Mouse (Mus musculus) ES-Bruce4 (cell line): ENCODE results near the gene Prex1. TPM values are rescaled to one million over a fixed set of nuclear protein-coding genes. Genes with fewer than 3 reads are reported as not detected.

Experiments
- H3K27ac ChIP-seq: 2 replicates; pipeline ENCODE4 v1.5.1; 2012; ENCODE audit warnings: low read length, inconsistent platforms; ENCODE audit not compliant: insufficient read depth
- H3K27me3 ChIP-seq: 2 replicates; pipeline ENCODE4 v1.6.1; 2012; ENCODE audit warnings: mild to moderate bottlenecking, low read length, inconsistent platforms; ENCODE audit not compliant: control insufficient read depth, poor library complexity, insufficient read depth, severe bottlenecking
- H3K36me3 ChIP-seq: 2 replicates; pipeline ENCODE4 v1.6.1; 2012; ENCODE audit warnings: inconsistent platforms, mild to moderate bottlenecking, low read length, moderate library complexity; ENCODE audit not compliant: control insufficient read depth, poor library complexity, insufficient read depth, severe bottlenecking
- H3K4me1 ChIP-seq: one replicate; pipeline ENCODE4 v1.8.1; 2011; ENCODE audit warnings: low read length; ENCODE audit not compliant: control insufficient read depth, insufficient read depth
- H3K4me3 ChIP-seq: 2 replicates; pipeline ENCODE4 v1.5.1; 2011; ENCODE audit warnings: low read depth, mild to moderate bottlenecking, low read length
- H3K9ac ChIP-seq: 2 replicates; pipeline ENCODE4 v1.6.1; 2012; ENCODE audit warnings: low read depth, mild to moderate bottlenecking, inconsistent platforms; ENCODE audit not compliant: poor library complexity, severe bottlenecking
- H3K9me3 ChIP-seq: replicated peaks from 2 replicates; pipeline ENCODE4 v1.6.1; 2012; ENCODE audit warnings: mild to moderate bottlenecking, low read length, inconsistent platforms; ENCODE audit not compliant: control insufficient read depth, poor library complexity, insufficient read depth, severe bottlenecking
- CTCF ChIP-seq: IDR thresholded peaks from one replicate; pipeline ENCODE4 v1.8.1; 2011; ENCODE audit warnings: low read depth, low read length
- EP300 ChIP-seq: IDR thresholded peaks from 2 replicates; pipeline ENCODE4 v1.6.1; 2011; ENCODE audit warnings: low read depth, low read length; ENCODE audit not compliant: insufficient read depth
- POLR2A ChIP-seq: IDR thresholded peaks from one replicate; pipeline ENCODE4 v1.8.1; 2011; ENCODE audit warnings: low read length; ENCODE audit not compliant: insufficient read depth
- polyA plus RNA-seq: library from polyadenylated mRNA; stranded (reverse); fragments of >200 nt; gene quantifications from 2 replicates; pipeline ENCODE4 v1.2.4, GENCODE M21; 2011; ENCODE audit warnings: low read depth; ENCODE audit not compliant: missing spikeins, insufficient read depth, insufficient read length

Prex1 gene
- polyA plus RNA-seq, 1 experiment, result 10.2 TPM

DNA sequence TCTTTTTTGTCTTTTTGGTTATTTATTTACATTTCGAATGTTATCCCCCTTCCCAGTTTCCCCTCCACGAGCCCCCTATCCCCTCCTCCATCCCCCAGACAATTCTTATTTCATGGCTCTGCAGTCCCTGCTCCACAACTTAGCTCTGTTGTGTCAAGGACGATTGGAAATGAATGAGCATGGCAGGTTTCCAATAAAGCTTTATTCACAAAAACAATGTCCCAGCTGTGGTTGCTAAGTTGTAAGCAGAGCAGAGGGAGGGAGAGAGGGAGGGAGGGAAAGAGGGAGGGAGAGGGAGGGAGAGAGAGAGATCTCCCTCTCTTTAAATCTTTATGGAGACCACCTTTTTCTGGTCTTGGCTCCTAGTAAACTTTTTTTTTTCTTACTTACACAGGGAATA is 15.4 kb upstream of the Prex1 start:
- H3K9me3 ChIP-seq, result no peaks in the 10 kb centered on the region
- no peak overlapping the region for H3K27ac ChIP-seq
- TF ChIP-seq POLR2A (no peak), CTCF (no peak), EP300 (no peak)
- no peaks in the 10 kb centered on the region for H3K36me3 ChIP-seq
- H3K4me3 ChIP-seq, result no peak overlapping the region
- no peak overlapping the region for H3K9ac ChIP-seq
- no peaks in the 10 kb centered on the region for H3K27me3 ChIP-seq
- peaks cover 12% of the 10 kb centered on the region for H3K4me1 ChIP-seq

DNA sequence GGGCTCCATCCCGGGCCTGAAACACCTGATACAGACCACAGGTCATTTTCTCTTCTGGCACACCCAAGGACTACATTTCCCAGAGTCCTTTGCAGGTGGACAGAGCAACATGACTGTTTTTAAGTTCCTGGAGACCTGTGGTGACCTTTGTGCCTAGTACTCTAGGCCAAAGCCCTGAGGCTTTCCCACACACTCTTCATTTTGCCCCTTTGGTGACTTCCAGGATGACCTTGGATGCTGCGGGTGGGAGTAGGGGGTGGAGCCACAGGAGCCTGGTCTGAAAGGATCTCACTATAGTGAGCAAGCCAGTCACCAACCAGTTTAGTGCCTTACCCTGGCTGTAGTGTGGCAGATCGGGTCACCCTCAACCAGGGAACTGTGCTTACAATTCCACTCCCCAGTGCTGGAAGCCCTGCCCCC is 14.6 kb upstream of the Prex1 start:
- peaks cover 12% of the 10 kb centered on the region for H3K4me1 ChIP-seq
- no peak overlapping the region for H3K4me3 ChIP-seq
- no peak overlapping the region for H3K9ac ChIP-seq
- no peaks in the 10 kb centered on the region for H3K36me3 ChIP-seq
- no peaks in the 10 kb centered on the region for H3K9me3 ChIP-seq
- H3K27ac ChIP-seq, result no peak overlapping the region
- TF ChIP-seq EP300 (peak; percentile 60; the same call in 1 of the 2 replicates), CTCF (no peak)
- H3K27me3 ChIP-seq, result no peaks in the 10 kb centered on the region

DNA sequence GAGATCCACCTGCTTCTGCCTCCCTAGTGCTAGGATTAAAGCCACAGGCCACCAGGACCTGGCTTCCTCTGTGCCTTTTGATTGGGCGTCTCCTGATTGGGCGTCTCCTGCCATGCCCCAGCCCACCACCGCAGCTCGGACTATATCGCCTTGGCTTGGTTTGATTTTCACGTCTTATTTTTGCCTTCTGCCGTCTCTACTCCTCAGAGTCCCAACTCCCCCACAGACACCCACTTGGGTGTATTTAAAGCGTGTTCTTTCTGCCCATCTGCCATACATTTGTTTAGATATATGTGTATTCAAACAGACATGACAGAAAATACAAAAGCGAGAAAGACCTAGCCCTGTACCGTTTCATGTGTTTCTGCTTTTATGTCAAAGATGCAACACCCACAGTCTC is 14.2 kb upstream of the Prex1 start:
- H3K4me3 ChIP-seq, result no peak overlapping the region
- H3K9me3 ChIP-seq, result no peaks in the 10 kb centered on the region
- H3K27me3 ChIP-seq, result no peaks in the 10 kb centered on the region
- H3K36me3 ChIP-seq, result no peaks in the 10 kb centered on the region
- TF ChIP-seq CTCF (no peak), POLR2A (no peak), EP300 (no peak)
- H3K9ac ChIP-seq, result no peak overlapping the region
- H3K27ac ChIP-seq, result no peak overlapping the region
- H3K4me1 ChIP-seq, result peaks cover 12% of the 10 kb centered on the region

DNA sequence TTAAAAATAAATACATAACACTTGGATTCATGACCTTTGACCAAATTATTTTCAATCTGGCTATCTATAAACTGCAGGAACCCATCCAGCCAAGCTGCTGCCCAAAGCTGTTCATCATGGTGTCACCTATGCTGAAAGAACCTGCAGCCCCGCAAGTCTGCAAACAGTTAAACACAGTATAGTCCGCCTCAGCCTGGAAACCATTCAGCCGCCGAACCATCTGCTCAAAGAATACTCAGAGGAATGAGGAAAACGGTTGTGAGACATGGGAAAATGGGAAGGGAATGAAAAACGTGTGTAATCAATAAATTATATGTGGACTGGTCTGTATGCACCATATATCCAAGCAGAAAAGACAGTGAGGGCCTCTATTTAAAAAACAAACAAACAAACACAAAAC is 13.3 kb upstream of the Prex1 start:
- Histone ChIP-seq H3K36me3 (no peaks in the 10 kb centered on the region), H3K4me3 (no peak overlapping the region), H3K9ac (no peak overlapping the region), H3K27ac (no peak overlapping the region), H3K27me3 (no peaks in the 10 kb centered on the region), H3K4me1 (peaks cover 12% of the 10 kb centered on the region), H3K9me3 (no peaks in the 10 kb centered on the region)
- no peak for TF ChIP-seq CTCF
- no peak for TF ChIP-seq POLR2A
- TF ChIP-seq EP300, result no peak

DNA sequence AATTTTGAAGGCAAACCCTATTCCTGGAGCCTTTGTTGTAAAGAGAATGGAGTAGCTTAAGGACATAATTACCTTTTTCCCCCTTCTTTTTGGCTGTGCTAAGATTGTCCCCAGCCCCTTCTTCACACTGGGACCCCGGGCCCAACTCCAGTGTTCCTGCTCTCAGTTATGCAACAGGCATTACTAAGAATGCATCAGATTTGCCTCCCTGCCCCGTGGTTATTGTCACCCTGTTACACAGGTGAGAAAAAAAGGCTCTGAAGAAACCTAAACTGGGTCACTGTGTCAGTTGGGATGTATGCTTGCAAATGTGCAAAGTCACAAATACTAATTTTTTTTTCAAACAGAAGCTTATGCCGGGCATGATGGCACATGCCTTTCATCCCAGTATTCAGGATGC is 6.8 kb upstream of the Prex1 start:
- TF ChIP-seq CTCF (no peak), EP300 (no peak), POLR2A (no peak)
- H3K4me1 ChIP-seq, result peaks cover 4% of the 10 kb centered on the region
- no peaks in the 10 kb centered on the region for H3K27me3 ChIP-seq

DNA sequence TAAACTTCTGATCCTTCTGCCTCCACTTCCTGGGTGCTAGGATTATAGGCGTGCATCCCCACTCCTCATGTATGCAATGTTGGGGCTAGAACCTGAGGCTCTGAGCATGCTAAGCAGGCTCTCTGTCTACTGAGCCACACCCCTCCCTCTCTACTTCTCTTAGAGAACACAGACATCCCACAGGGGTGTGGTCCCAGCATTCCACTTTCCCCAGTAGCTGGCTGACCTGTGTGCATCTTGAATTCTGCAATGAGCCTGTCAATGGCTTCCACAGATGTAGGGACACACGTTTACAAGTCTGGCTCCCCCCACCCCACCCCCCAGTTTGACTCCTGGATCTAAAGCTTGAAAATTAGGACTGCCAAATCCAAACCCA is 6.3 kb upstream of the Prex1 start:
- Histone ChIP-seq H3K27me3 (no peaks in the 10 kb centered on the region), H3K4me3 (no peak overlapping the region), H3K36me3 (no peaks in the 10 kb centered on the region), H3K9me3 (no peaks in the 10 kb centered on the region), H3K27ac (no peak overlapping the region), H3K9ac (no peak overlapping the region), H3K4me1 (peaks cover 4% of the 10 kb centered on the region)
- no peak for TF ChIP-seq CTCF
- no peak for TF ChIP-seq EP300
- TF ChIP-seq POLR2A, result no peak

More for the DNA sequence above, 6.8 kb upstream of the Prex1 start:
- Histone ChIP-seq H3K36me3 (no peaks in the 10 kb centered on the region), H3K4me3 (no peak overlapping the region), H3K27ac (no peak overlapping the region), H3K9ac (no peak overlapping the region), H3K9me3 (no peaks in the 10 kb centered on the region)
